Mouse (Mus musculus): ENCODE data around the gene Pcnx2. TPM values are rescaled to one million over a fixed set of nuclear protein-coding genes. Genes with fewer than 3 reads are reported as not detected.

The Pcnx2 gene
- polyA plus RNA-seq, 1 experiment from 2014 or later = 0.75 TPM

DNA sequence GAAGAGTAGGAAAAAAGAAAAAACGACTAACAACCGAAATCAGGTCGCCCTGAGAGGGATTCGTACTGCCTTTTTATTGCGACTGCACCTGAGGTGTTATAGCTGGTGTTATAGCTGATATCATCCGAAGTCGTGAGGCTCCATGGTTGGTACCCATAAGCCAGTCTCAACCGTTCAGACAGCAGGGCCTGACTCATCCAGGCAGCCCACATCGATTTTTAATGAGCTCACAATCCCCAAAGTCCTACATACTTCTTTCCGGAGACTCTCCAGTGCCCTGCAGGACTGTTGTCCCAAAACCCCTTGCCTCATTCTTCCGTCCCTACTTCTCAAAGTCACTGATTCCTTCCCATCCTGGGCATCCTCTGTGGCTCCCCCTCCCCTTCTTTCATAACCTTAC is 729 bp downstream of the Pcnx2 start:
- Histone ChIP-seq H3K36me3 (no peaks in the 10 kb centered on the region), H3K27me3 (peaks cover 31% of the 10 kb centered on the region), H3K27ac (replicated peaks) (no peak overlapping the region), H3K9me3 (replicated peaks) (no peaks in the 10 kb centered on the region), H3K4me2 (replicated peaks) (no peak overlapping the region), H3K9ac (no peak overlapping the region), H3K4me1 (peaks cover 6% of the 10 kb centered on the region), H3K4me3 (replicated peaks) (no peak overlapping the region)
- ATAC-seq (ENCODE audit: insufficient number of reproducible peaks, low FRiP score, low TSS enrichment, low read depth) = no peak
- WGBS = 60% methylated on average over 11 of the region's 11 CpGs

DNA sequence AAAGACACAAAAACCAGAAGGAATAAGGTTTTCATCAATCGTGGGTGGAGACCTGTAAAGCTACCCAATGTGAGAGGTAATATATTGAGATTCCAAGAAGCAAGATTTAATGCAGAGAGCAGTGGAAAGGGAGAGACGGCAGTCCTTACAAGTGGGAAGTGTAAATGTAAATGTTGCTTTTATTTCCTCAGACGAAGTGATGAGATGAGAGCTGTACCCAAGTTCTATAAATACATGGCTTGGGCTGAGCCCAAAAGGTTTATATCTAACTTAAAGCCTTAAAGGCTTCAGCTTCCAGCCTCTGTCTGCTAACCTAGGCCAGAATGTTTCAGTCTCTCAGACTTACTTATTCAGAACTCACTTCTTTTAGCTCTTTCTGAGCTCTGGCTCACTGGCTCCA is 8.2 kb downstream of the Pcnx2 start:
- 72% methylated on average over 3 of the region's 3 CpGs for WGBS
- ATAC-seq (ENCODE audit: insufficient number of reproducible peaks, low FRiP score, low TSS enrichment, low read depth) = no peak
- Histone ChIP-seq H3K9ac (no peak overlapping the region), H3K4me1 (no peaks in the 10 kb centered on the region), H3K27me3 (0 out of 2 replicates have a peak, but pooled peaks cover under 1% of the 10 kb centered on the region), H3K27ac (replicated peaks) (no peak overlapping the region), H3K4me3 (replicated peaks) (no peak overlapping the region), H3K9me3 (replicated peaks) (no peaks in the 10 kb centered on the region), H3K36me3 (no peaks in the 10 kb centered on the region), H3K4me2 (replicated peaks) (no peak overlapping the region)

DNA sequence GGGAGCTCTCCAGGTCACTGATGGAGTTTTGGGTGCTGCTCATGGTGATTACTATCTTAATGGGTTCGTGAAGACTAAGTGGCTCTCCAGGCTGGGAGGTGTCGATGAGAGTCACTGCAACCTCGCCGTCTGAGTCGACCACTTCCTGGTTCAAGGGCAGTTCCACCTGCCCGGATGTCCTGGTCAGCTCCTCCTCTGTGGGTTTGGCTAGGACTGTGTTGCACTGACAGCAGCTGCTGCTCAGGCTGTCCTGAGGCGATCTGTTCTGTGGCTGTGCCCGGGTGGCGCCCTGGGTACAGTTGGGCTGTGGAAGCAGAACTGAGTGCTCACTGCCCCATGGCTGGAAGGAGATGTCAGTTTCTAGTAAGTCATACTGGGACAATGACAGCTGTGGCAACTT is 10.6 kb downstream of the Pcnx2 start:
- H3K9ac ChIP-seq = no peak overlapping the region
- ATAC-seq (ENCODE audit: insufficient number of reproducible peaks, low FRiP score, low TSS enrichment, low read depth) = no peak
- H3K4me1 ChIP-seq = no peaks in the 10 kb centered on the region
- H3K27ac ChIP-seq (replicated peaks) = no peak overlapping the region
- WGBS = 88% methylated on average over 9 of the region's 9 CpGs
- no peaks in the 10 kb centered on the region for H3K27me3 ChIP-seq
- no peak overlapping the region for H3K4me3 ChIP-seq (replicated peaks)
- H3K4me2 ChIP-seq (replicated peaks) = no peak overlapping the region
- H3K9me3 ChIP-seq (replicated peaks) = no peaks in the 10 kb centered on the region
- H3K36me3 ChIP-seq = no peaks in the 10 kb centered on the region

DNA sequence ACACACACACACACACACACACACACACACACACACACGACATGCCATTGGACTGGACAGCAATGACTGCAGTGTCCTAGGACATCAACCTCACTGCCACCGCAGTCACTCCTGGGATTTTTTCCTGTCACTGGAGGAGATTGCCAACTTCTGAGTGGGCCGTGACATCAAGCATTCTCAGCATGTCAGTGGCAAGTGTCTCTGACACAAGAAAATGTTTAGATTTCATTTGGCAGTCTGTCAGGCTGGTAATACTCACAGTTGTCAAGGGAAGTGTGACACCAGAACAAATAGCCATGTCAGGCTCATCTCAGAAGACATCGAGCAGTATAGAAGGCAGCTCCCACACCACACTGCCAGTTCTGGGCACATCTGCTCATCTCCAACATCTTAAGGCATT is 17.7 kb downstream of the Pcnx2 start:
- ATAC-seq (ENCODE audit: insufficient number of reproducible peaks, low FRiP score, low TSS enrichment, low read depth) = no peak
- H3K9ac ChIP-seq = no peak overlapping the region
- 72% methylated on average over 4 of the region's 4 CpGs for WGBS
- H3K4me2 ChIP-seq (replicated peaks) = no peak overlapping the region
- no peaks in the 10 kb centered on the region for H3K4me1 ChIP-seq
- H3K36me3 ChIP-seq = no peaks in the 10 kb centered on the region
- H3K27me3 ChIP-seq = no peaks in the 10 kb centered on the region
- no peak overlapping the region for H3K4me3 ChIP-seq (replicated peaks)
- no peaks in the 10 kb centered on the region for H3K9me3 ChIP-seq (replicated peaks)
- H3K27ac ChIP-seq (replicated peaks) = no peak overlapping the region

DNA sequence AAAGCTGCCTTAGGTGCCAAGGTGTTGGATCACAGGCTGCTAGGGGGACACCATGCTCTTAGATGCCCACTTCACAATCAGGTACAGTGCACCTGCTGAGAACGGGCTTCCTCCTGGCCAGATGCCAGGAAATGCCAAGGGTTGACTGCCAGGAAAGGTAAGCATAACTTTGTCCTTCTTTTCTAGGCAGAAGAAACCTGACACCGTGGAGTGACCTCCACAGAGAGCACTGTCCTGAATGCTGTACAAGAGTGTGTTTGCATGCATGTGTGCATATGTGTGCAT is 24.9 kb downstream of the Pcnx2 start:
- WGBS = 72% methylated on average over 2 of the region's 2 CpGs
- H3K27ac ChIP-seq (replicated peaks) = no peak overlapping the region

DNA sequence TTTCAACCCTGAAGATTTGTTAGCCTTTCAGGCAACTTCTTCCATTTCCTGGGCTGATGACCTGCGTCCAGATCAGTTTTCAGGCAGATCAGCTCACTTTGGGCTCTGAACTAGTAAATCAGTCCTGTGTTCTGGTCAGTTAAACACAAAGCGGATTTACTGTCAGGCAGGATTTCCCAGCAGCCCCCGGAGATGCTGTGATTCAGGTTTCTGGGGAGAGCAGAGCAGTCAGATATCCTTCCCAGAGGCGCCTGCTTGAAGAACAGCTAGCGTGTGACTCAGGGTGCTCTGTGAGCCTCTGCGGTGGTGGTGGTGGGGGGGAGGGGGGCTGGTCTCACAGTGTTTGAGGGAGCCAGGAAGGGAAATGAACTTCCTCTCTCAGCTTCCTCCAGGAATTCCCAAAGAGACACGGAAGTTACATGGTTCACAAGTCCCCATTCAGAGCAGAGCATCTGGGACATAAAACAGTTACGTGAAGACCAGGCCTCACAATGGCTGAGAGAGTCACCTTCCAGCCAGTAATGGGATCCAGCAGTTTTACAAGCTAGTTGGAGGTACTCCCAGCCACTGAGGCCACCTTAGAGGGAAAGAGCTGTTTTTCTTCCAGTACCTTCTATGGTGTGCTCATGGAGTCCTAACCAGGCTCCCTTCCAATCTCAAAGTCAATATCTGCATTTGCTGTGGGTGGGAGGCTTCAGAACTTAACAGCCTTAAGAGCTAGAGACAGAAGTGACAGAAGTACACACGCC is 25.4 kb downstream of the Pcnx2 start:
- 49% methylated on average over 9 of the region's 9 CpGs for WGBS
- ATAC-seq (ENCODE audit: insufficient number of reproducible peaks, low FRiP score, low TSS enrichment, low read depth) = peak; percentile 32; the same call in 1 of the 2 replicates
- H3K9ac ChIP-seq = no peak overlapping the region
- no peaks in the 10 kb centered on the region for H3K36me3 ChIP-seq
- no peaks in the 10 kb centered on the region for H3K9me3 ChIP-seq (replicated peaks)
- peaks cover 19% of the 10 kb centered on the region; the same call in 1 of the 2 replicates for H3K4me1 ChIP-seq
- H3K27me3 ChIP-seq = no peaks in the 10 kb centered on the region; the same call in 1 of the 2 replicates
- H3K27ac ChIP-seq (replicated peaks) = peak overlapping the region; percentile 39; the same call in 1 of the 2 replicates
- no peak overlapping the region for H3K4me3 ChIP-seq (replicated peaks)
- no peak overlapping the region for H3K4me2 ChIP-seq (replicated peaks)

More for the DNA sequence above, 24.9 kb downstream of the Pcnx2 start:
- no peak for ATAC-seq (ENCODE audit: insufficient number of reproducible peaks, low FRiP score, low TSS enrichment, low read depth)
- H3K4me3 ChIP-seq (replicated peaks) = no peak overlapping the region
- H3K4me2 ChIP-seq (replicated peaks) = no peak overlapping the region
- H3K9me3 ChIP-seq (replicated peaks) = no peaks in the 10 kb centered on the region
- no peaks in the 10 kb centered on the region; the same call in 1 of the 2 replicates for H3K27me3 ChIP-seq
- no peak overlapping the region for H3K9ac ChIP-seq
- peaks cover 19% of the 10 kb centered on the region; the same call in 1 of the 2 replicates for H3K4me1 ChIP-seq
- no peaks in the 10 kb centered on the region for H3K36me3 ChIP-seq

DNA sequence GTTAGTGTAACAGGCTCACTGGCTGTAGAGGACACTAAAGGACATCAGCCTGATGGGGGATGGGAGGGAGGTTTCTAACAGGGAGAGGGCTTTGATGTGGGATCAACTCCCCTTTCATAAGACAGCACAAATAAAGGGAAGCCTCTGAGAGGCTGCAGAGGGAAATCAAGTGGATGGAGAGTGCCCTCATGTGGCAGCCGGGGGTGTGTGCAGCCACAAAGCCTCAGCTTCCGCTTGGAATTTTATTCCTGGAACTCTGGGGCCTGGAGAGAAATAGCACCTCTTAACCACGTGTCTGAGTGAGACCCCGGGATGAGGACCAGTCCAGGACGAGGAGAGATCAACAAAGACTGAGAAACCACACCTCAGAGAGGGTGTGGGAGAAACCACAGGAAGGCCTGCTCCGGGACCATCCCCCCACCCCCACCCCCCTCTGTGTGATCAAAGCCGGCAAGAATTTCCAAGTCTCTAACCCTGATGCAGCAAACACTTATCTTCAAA is 27.2 kb downstream of the Pcnx2 start:
- Histone ChIP-seq H3K27ac (replicated peaks) (no peak overlapping the region), H3K4me3 (replicated peaks) (no peak overlapping the region), H3K4me1 (peaks cover 19% of the 10 kb centered on the region; the same call in 1 of the 2 replicates), H3K9me3 (replicated peaks) (no peaks in the 10 kb centered on the region), H3K4me2 (replicated peaks) (0 out of 2 replicates have a peak overlapping the region, but pooled peaks have one; percentile 21), H3K27me3 (no peaks in the 10 kb centered on the region; the same call in 1 of the 2 replicates), H3K9ac (no peak overlapping the region), H3K36me3 (no peaks in the 10 kb centered on the region)
- ATAC-seq (ENCODE audit: insufficient number of reproducible peaks, low FRiP score, low TSS enrichment, low read depth) = peak; percentile 12; the same call in 1 of the 2 replicates
- 6% methylated on average over 7 of the region's 7 CpGs for WGBS

DNA sequence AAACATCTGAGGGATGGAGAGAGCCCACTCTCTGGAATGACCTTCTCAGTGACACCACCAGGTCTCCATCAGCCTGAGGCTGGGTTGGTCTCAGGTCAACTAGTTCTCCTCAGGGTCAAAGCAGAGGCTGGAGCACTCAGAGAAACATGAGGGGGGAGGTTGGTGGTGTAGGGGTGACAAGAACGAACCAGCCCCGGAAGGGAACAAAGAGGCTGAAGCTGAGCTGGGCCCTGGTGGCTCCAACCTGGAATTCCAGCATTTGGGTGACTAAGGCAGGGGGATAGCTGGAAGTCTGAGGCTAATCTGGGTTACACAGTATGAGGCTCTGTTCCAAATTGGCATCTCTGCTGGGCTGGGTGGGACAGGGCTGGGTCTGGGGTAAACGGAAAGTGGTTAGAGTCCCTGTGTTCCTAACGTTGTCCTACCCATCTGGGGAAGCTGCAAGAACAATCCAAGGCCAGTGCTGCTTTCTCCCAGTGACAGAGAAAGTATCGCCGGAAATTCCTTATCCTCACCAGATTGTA is 27.9 kb downstream of the Pcnx2 start:
- WGBS = 33% methylated on average over 6 of the region's 6 CpGs
- ATAC-seq (ENCODE audit: insufficient number of reproducible peaks, low FRiP score, low TSS enrichment, low read depth) = no peak
- H3K4me1 ChIP-seq = peaks cover 19% of the 10 kb centered on the region; the same call in 1 of the 2 replicates

DNA sequence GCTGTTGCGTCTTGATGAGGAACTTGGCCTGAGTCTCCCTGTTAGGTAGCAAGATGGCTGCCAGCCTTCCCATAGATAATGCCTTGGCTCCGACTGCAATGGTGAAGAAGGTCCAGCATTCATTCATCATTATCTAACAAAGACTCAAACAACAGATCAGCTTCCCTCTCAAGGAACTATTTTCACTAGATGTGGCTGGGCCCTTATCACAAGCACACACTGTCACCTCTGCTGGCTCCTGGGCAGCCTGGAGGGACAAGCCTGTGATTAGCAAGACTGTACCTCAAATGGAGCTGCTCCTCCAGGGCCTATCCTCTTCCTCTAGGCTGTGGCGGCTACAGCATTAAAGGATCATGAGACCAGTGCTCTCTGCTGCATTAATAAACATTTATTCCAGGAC is 28.4 kb downstream of the Pcnx2 start:
- Histone ChIP-seq H3K4me3 (replicated peaks) (no peak overlapping the region), H3K9ac (no peak overlapping the region), H3K27me3 (no peaks in the 10 kb centered on the region; the same call in 1 of the 2 replicates), H3K36me3 (no peaks in the 10 kb centered on the region), H3K4me1 (peaks cover 19% of the 10 kb centered on the region; the same call in 1 of the 2 replicates), H3K4me2 (replicated peaks) (no peak overlapping the region), H3K27ac (replicated peaks) (no peak overlapping the region), H3K9me3 (replicated peaks) (no peaks in the 10 kb centered on the region)
- 87% methylated on average over 3 of the region's 3 CpGs for WGBS
- no peak for ATAC-seq (ENCODE audit: insufficient number of reproducible peaks, low FRiP score, low TSS enrichment, low read depth)

More for the DNA sequence above, 27.9 kb downstream of the Pcnx2 start:
- H3K9ac ChIP-seq = no peak overlapping the region
- no peaks in the 10 kb centered on the region; the same call in 1 of the 2 replicates for H3K27me3 ChIP-seq
- H3K4me2 ChIP-seq (replicated peaks) = no peak overlapping the region
- no peaks in the 10 kb centered on the region for H3K36me3 ChIP-seq
- no peak overlapping the region for H3K4me3 ChIP-seq (replicated peaks)
- no peak overlapping the region for H3K27ac ChIP-seq (replicated peaks)
- no peaks in the 10 kb centered on the region for H3K9me3 ChIP-seq (replicated peaks)

DNA sequence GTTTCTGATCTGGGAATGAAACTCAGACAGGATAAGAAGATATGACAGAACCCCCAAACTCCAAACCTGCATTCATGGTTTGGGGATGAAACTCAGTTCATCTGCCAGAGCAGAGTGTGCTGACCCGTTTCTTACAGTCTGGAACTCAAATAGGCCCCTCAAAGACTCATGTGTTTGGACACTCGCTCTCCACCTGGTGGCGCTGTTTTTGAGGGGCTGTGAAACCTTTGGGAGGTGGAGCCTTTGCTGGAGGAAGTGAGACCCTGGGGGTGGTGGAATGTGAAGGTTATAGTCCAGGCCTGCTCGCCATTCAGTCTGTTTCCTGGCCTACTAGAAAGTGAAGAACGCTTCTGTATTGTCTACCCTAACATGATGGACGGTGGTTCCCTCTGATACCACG is 29.6 kb downstream of the Pcnx2 start:
- WGBS = 75% methylated on average over 7 of the region's 7 CpGs
- no peak overlapping the region for H3K4me2 ChIP-seq (replicated peaks)
- ATAC-seq (ENCODE audit: insufficient number of reproducible peaks, low FRiP score, low TSS enrichment, low read depth) = no peak
- H3K4me1 ChIP-seq = peaks cover 19% of the 10 kb centered on the region; the same call in 1 of the 2 replicates
- H3K9me3 ChIP-seq (replicated peaks) = no peaks in the 10 kb centered on the region
- H3K27ac ChIP-seq (replicated peaks) = no peak overlapping the region
- H3K36me3 ChIP-seq = no peaks in the 10 kb centered on the region
- H3K27me3 ChIP-seq = no peaks in the 10 kb centered on the region; the same call in 1 of the 2 replicates
- no peak overlapping the region for H3K4me3 ChIP-seq (replicated peaks)
- no peak overlapping the region for H3K9ac ChIP-seq

DNA sequence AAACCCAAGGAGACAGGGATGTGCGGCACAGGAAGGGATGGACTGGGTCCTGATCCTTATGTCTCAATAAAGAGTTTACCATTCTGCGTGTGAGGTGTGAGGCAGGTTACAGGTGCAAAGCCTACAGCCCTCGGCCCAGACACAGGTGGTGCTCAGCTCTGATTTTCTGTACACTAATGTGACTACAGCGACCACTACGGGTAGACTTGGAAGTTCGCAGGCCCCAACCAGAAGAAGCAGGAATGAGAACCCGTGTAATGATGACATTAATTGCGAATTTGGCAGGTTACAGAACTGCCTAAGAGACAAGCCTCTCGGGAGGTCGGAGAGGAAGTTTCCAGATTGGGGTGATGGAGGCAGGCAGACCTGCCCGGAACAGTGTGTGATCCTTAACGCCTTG is 32.0 kb downstream of the Pcnx2 start:
- ATAC-seq (ENCODE audit: insufficient number of reproducible peaks, low FRiP score, low TSS enrichment, low read depth) = no peak
- no peaks in the 10 kb centered on the region for H3K9me3 ChIP-seq (replicated peaks)
- no peak overlapping the region for H3K9ac ChIP-seq
- no peaks in the 10 kb centered on the region for H3K27me3 ChIP-seq
- 80% methylated on average over 12 of the region's 12 CpGs for WGBS
- no peak overlapping the region for H3K27ac ChIP-seq (replicated peaks)
- no peak overlapping the region for H3K4me3 ChIP-seq (replicated peaks)
- 0 out of 2 replicates have a peak, but pooled peaks cover 8% of the 10 kb centered on the region for H3K4me1 ChIP-seq
- H3K36me3 ChIP-seq = no peaks in the 10 kb centered on the region
- no peak overlapping the region for H3K4me2 ChIP-seq (replicated peaks)

Data from embryonic facial prominence, embryonic 15.5 days (tissue).